26 mouse cellular contexts compared by ENCODE assay signal in the genomic region with DNA sequence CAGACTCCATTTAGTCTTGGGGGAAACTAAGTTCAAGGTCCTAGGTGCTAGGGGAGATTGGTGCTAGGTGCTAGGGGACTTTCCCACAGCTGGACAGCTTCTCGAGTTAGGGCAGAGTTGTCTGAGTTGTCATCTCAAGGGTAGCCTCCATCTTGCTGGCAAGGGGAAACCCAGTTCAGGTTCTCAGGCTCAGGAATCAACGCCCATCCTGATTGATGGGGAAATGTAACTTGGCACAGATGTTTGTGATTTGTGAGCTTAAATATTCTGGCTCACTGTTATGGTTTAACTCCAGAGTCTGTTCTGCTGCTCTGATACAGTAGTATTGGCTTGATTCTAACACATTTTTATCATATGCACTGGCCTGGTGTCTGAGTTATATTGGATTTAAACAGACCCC. TPM values are rescaled to one million over a fixed set of nuclear protein-coding genes. Genes with fewer than 3 reads are reported as not detected.
DNase-seq lines count a peak whose midpoint lies in the region; ATAC-seq and TF ChIP-seq lines count a peak whose summit lies in the region.
"Had no signal": no experiment of that assay in that cellular context is flagged by ENCODE, and none has a peak within 500 bp of the region (broad histone marks: within the 10 kb centered on the region; RNA-seq: fewer than 3 reads in every experiment).

No protein-coding gene starts in this region.

- H3K36me3 ChIP-seq in forebrain, embryonic 11.5 days (ENCODE audit: control insufficient read depth, insufficient read depth, low read length) = no peaks in the 10 kb centered on the region
- no peaks in the 10 kb centered on the region for H3K36me3 ChIP-seq in forebrain, postnatal 0 days (ENCODE audit: insufficient read depth)
- 0 out of 2 replicates have a peak, but pooled peaks cover 2% of the 10 kb centered on the region for H3K36me3 ChIP-seq in liver, adult 2 months (ENCODE audit: control insufficient read depth, insufficient read depth, low read length)
- no peaks in the 10 kb centered on the region for H3K36me3 ChIP-seq in hindbrain, embryonic 16.5 days (ENCODE audit: control insufficient read depth, insufficient read depth, low read length)
- H3K36me3 ChIP-seq: forebrain, embryonic 10.5 days had no signal

- H3K27me3 ChIP-seq in forebrain, embryonic 11.5 days (ENCODE audit: control insufficient read depth, insufficient read depth, low read length) = no peaks in the 10 kb centered on the region
- H3K27me3 ChIP-seq in forebrain, postnatal 0 days (ENCODE audit: insufficient read depth, low read length) = no peaks in the 10 kb centered on the region
- no peaks in the 10 kb centered on the region for H3K27me3 ChIP-seq in liver, adult 2 months (ENCODE audit: control insufficient read depth, insufficient read depth, low read length)
- no peaks in the 10 kb centered on the region for H3K27me3 ChIP-seq in hindbrain, embryonic 16.5 days (replicated peaks; ENCODE audit: control insufficient read depth, insufficient read depth, low read length)

- H3K4me3 ChIP-seq in forebrain, embryonic 11.5 days (ENCODE audit: low read depth, low read length) = no peak overlapping the region
- H3K4me3 ChIP-seq in forebrain, postnatal 0 days (ENCODE audit: low read depth, low read length) = no peak overlapping the region
- no peak overlapping the region for H3K4me3 ChIP-seq in liver, adult 2 months (ENCODE audit: insufficient read depth, low read depth, low read length)
- H3K4me3 ChIP-seq in hindbrain, embryonic 16.5 days (ENCODE audit: low read length) = no peak overlapping the region
- H3K4me3 ChIP-seq: forebrain, embryonic 10.5 days; heart, adult 2 months had no signal

- no peak for ATAC-seq in forebrain, embryonic 11.5 days (replicated peaks; ENCODE audit: low FRiP score)
- no peak for ATAC-seq in forebrain, postnatal 0 days
- ATAC-seq in hindbrain, embryonic 16.5 days = no peak
- ATAC-seq: activated CD4-positive, CD25-positive, alpha-beta regulatory T cell, adult 4 months; CD4-positive, CD25-positive, alpha-beta regulatory T cell, adult 4 months; forebrain, embryonic 14.5 days; intestine, postnatal 0 days had no signal

- no peak for TF ChIP-seq CTCF in forebrain, postnatal 0 days (IDR thresholded peaks at IDR 0.05; ENCODE audit: low read depth)
- TF ChIP-seq CTCF in liver, adult 2 months (IDR thresholded peaks at IDR 0.05; ENCODE audit: low read depth, low read length) = no peak

- H3K27ac ChIP-seq in forebrain, embryonic 11.5 days (ENCODE audit: low read depth, low read length) = no peak overlapping the region
- H3K27ac ChIP-seq in forebrain, postnatal 0 days (ENCODE audit: low read depth, low read length) = no peak overlapping the region
- H3K27ac ChIP-seq in liver, adult 2 months (replicated peaks; ENCODE audit: insufficient read depth, low read depth, low read length) = peak overlapping the region; percentile 68
- H3K27ac ChIP-seq in hindbrain, embryonic 16.5 days (ENCODE audit: low read depth, low read length) = no peak overlapping the region
- H3K27ac ChIP-seq: forebrain, embryonic 10.5 days; heart, adult 2 months; hindbrain, embryonic 14.5 days had no signal

- H3K4me2 ChIP-seq in forebrain, embryonic 11.5 days (ENCODE audit: low read depth, low read length, severe bottlenecking) = no peak overlapping the region
- H3K4me2 ChIP-seq in forebrain, postnatal 0 days (ENCODE audit: low read depth) = no peak overlapping the region
- H3K4me2 ChIP-seq in hindbrain, embryonic 16.5 days (ENCODE audit: low read length) = no peak overlapping the region
- H3K4me2 ChIP-seq: heart, embryonic 11.5 days; hindbrain, embryonic 14.5 days had no signal

- no peaks in the 10 kb centered on the region for H3K9me3 ChIP-seq in forebrain, embryonic 11.5 days (ENCODE audit: control insufficient read depth, low read length)
- H3K9me3 ChIP-seq in forebrain, postnatal 0 days (ENCODE audit: low read length) = no peaks in the 10 kb centered on the region
- H3K9me3 ChIP-seq in hindbrain, embryonic 16.5 days (ENCODE audit: control insufficient read depth, low read length) = no peaks in the 10 kb centered on the region
- H3K9me3 ChIP-seq: forebrain, embryonic 10.5 days had no signal

- H3K4me1 ChIP-seq in forebrain, embryonic 11.5 days (replicated peaks; ENCODE audit: control insufficient read depth, insufficient read depth, low read length) = no peaks in the 10 kb centered on the region
- no peaks in the 10 kb centered on the region for H3K4me1 ChIP-seq in forebrain, postnatal 0 days (ENCODE audit: insufficient read depth)
- peaks cover 33% of the 10 kb centered on the region for H3K4me1 ChIP-seq in liver, adult 2 months (ENCODE audit: control insufficient read depth, insufficient read depth, low read length)
- H3K4me1 ChIP-seq in hindbrain, embryonic 16.5 days (ENCODE audit: control insufficient read depth, insufficient read depth, low read depth, low read length) = no peaks in the 10 kb centered on the region

- peak; percentile 4 for DNase-seq in forebrain, embryonic 11.5 days (ENCODE audit: low spot score)
- DNase-seq in forebrain, postnatal 0 days = no peak
- DNase-seq in liver, adult 2 months (ENCODE audit: extremely low read depth, low read depth, low spot score) = peak; percentile 85
- no peak for DNase-seq in liver
- peak; percentile 2 for DNase-seq in urinary bladder, adult 2 months (ENCODE audit: low spot score)
- no peak for DNase-seq in urinary bladder, postnatal 4 days (ENCODE audit: low spot score in 2 of 2)
- DNase-seq: adrenal gland, postnatal 10 days; cerebellum, adult 11 months; cerebellum, adult 2 months; cerebellum, adult 9-11 months; cerebellum, postnatal 25 days; gastrocnemius, postnatal 25 days; heart, adult 2 months had no signal

- TF ChIP-seq POLR2A in liver, adult 2 months (IDR thresholded peaks at IDR 0.05; ENCODE audit: extremely low read depth, insufficient read depth, low read length) = no peak

- WGBS in forebrain, embryonic 11.5 days = 77% methylated on average over 2 of the region's 2 CpGs
- whole genome bisulfite sequencing in forebrain, postnatal 0 days = 69% methylated on average over 2 of the region's 2 CpGs
- WGBS in liver, adult 2 months = 25% methylated on average over 2 of the region's 2 CpGs
- 86% methylated on average over 2 of the region's 2 CpGs for WGBS in hindbrain, embryonic 16.5 days

- H3K79me2 ChIP-seq in liver, adult 2 months (ENCODE audit: control insufficient read depth, insufficient read depth, low read length) = peaks cover 24% of the 10 kb centered on the region; the same call in 1 of the 2 replicates

- no peak overlapping the region for H3K9ac ChIP-seq in forebrain, embryonic 11.5 days (ENCODE audit: low read length)
- H3K9ac ChIP-seq in forebrain, postnatal 0 days = no peak overlapping the region
- H3K9ac ChIP-seq in liver, adult 2 months (ENCODE audit: low read depth, low read length) = no peak overlapping the region
- no peak overlapping the region for H3K9ac ChIP-seq in hindbrain, embryonic 16.5 days (ENCODE audit: low read depth, low read length)
- H3K9ac ChIP-seq: hindbrain, embryonic 14.5 days had no signal

RNA-seq across cellular contexts. Expression of gene Myl7, which starts 19.5 kb away (rescaled TPM):
- polyA plus RNA-seq in forebrain, embryonic 11.5 days (2014; fragmentation: Nextera tagmentation; extraction: Ambion mirVana) = 0.47 and 1.3 TPM in 2 replicates
- total RNA-seq in forebrain, postnatal 0 days (2014; rRNA removed) = not detected in 2 replicates
- polyA plus RNA-seq in forebrain, postnatal 0 days (2015; fragmentation: Nextera tagmentation; extraction: Ambion mirVana) = not detected in 2 replicates
- total RNA-seq in liver, adult 2 months (2014; rRNA removed) = 0.65 and 0.67 TPM in 2 replicates
- 0.55 and 0.64 TPM in 2 replicates for polyA plus RNA-seq in liver, adult 2 months (2012; rRNA removed)
- 1.4 and 3.7 TPM in 2 replicates for polyA plus RNA-seq in urinary bladder, adult 2 months (2012; rRNA removed)
- 0.49 TPM in 1 of 2 replicates, not detected in the other for polyA plus RNA-seq in hindbrain, embryonic 16.5 days (2015; fragmentation: Nextera tagmentation; extraction: Ambion mirVana)
- total RNA-seq: adrenal gland, adult 18-20 months; common myeloid progenitor, adult 5-6 weeks; gastrocnemius, adult 8-10 months; gastrocnemius, postnatal 25 days; MEL had no signal
- polyA plus RNA-seq: activated CD4-positive, CD25-positive, alpha-beta regulatory T cell, adult 4 months; C2C12; CD4-positive, CD25-positive, alpha-beta regulatory T cell, adult 4 months; cerebellum, adult 2 months; forebrain, embryonic 14.5 days; hindbrain, embryonic 14.5 days had no signal

RNA-seq across cellular contexts. Expression of gene Gck, which starts 31.8 kb away (rescaled TPM):
- 1.8 and 4.5 TPM in 2 replicates for polyA plus RNA-seq in forebrain, embryonic 11.5 days (2014; fragmentation: Nextera tagmentation; extraction: Ambion mirVana)
- 8.6 and 12.9 TPM in 2 replicates for total RNA-seq in forebrain, postnatal 0 days (2014; rRNA removed)
- polyA plus RNA-seq in forebrain, postnatal 0 days (2015; fragmentation: Nextera tagmentation; extraction: Ambion mirVana) = 7.1 and 7.2 TPM in 2 replicates
- total RNA-seq in liver, adult 2 months (2014; rRNA removed) = 69.5 and 94.4 TPM in 2 replicates
- polyA plus RNA-seq in liver, adult 2 months (2012; rRNA removed) = 112 and 155 TPM in 2 replicates
- 0.03 and 0.08 TPM in 2 replicates for polyA plus RNA-seq in urinary bladder, adult 2 months (2012; rRNA removed)
- 5.7 and 6.6 TPM in 2 replicates for polyA plus RNA-seq in hindbrain, embryonic 16.5 days (2015; fragmentation: Nextera tagmentation; extraction: Ambion mirVana)
- total RNA-seq: common myeloid progenitor, adult 5-6 weeks; MEL had no signal
- polyA plus RNA-seq: activated CD4-positive, CD25-positive, alpha-beta regulatory T cell, adult 4 months; C2C12; CD4-positive, CD25-positive, alpha-beta regulatory T cell, adult 4 months had no signal

RNA-seq across cellular contexts. Expression of gene Ykt6, which starts 37.4 kb away (rescaled TPM):
- polyA plus RNA-seq in forebrain, embryonic 11.5 days (2014; fragmentation: Nextera tagmentation; extraction: Ambion mirVana) = 25.5 and 27.2 TPM in 2 replicates
- 181 and 195 TPM in 2 replicates for total RNA-seq in forebrain, postnatal 0 days (2014; rRNA removed)
- polyA plus RNA-seq in forebrain, postnatal 0 days (2015; fragmentation: Nextera tagmentation; extraction: Ambion mirVana) = 101 and 102 TPM in 2 replicates
- 41.6 and 41.8 TPM in 2 replicates for total RNA-seq in liver, adult 2 months (2014; rRNA removed)
- 37.4 and 39.9 TPM in 2 replicates for polyA plus RNA-seq in liver, adult 2 months (2012; rRNA removed)
- 35.5 and 45.1 TPM in 2 replicates for polyA plus RNA-seq in urinary bladder, adult 2 months (2012; rRNA removed)
- polyA plus RNA-seq in hindbrain, embryonic 16.5 days (2015; fragmentation: Nextera tagmentation; extraction: Ambion mirVana) = 98.9 and 99.7 TPM in 2 replicates

RNA-seq across cellular contexts. Expression of gene Pold2, which starts 40.0 kb away (rescaled TPM):
- 130 TPM in 2 replicates for polyA plus RNA-seq in forebrain, embryonic 11.5 days (2014; fragmentation: Nextera tagmentation; extraction: Ambion mirVana)
- 20.4 and 29.0 TPM in 2 replicates for total RNA-seq in forebrain, postnatal 0 days (2014; rRNA removed)
- polyA plus RNA-seq in forebrain, postnatal 0 days (2015; fragmentation: Nextera tagmentation; extraction: Ambion mirVana) = 48.0 and 51.3 TPM in 2 replicates
- total RNA-seq in liver, adult 2 months (2014; rRNA removed) = 10.7 and 22.1 TPM in 2 replicates
- 59.5 and 81.1 TPM in 2 replicates for polyA plus RNA-seq in liver, adult 2 months (2012; rRNA removed)
- polyA plus RNA-seq in urinary bladder, adult 2 months (2012; rRNA removed) = 36.4 and 43.2 TPM in 2 replicates
- polyA plus RNA-seq in hindbrain, embryonic 16.5 days (2015; fragmentation: Nextera tagmentation; extraction: Ambion mirVana) = 59.6 and 62.5 TPM in 2 replicates

RNA-seq across cellular contexts. Expression of gene Aebp1, which starts 56.4 kb away (rescaled TPM):
- 20.4 and 24.9 TPM in 2 replicates for polyA plus RNA-seq in forebrain, embryonic 11.5 days (2014; fragmentation: Nextera tagmentation; extraction: Ambion mirVana)
- total RNA-seq in forebrain, postnatal 0 days (2014; rRNA removed) = 9.8 and 14.9 TPM in 2 replicates
- 15.9 and 19.8 TPM in 2 replicates for polyA plus RNA-seq in forebrain, postnatal 0 days (2015; fragmentation: Nextera tagmentation; extraction: Ambion mirVana)
- total RNA-seq in liver, adult 2 months (2014; rRNA removed) = 0.83 and 1.7 TPM in 2 replicates
- 1.4 and 1.6 TPM in 2 replicates for polyA plus RNA-seq in liver, adult 2 months (2012; rRNA removed)
- 110 and 160 TPM in 2 replicates for polyA plus RNA-seq in urinary bladder, adult 2 months (2012; rRNA removed)
- 27.4 and 35.8 TPM in 2 replicates for polyA plus RNA-seq in hindbrain, embryonic 16.5 days (2015; fragmentation: Nextera tagmentation; extraction: Ambion mirVana)
- total RNA-seq: common myeloid progenitor, adult 5-6 weeks; MEL had no signal

Comparison
In these comparisons a context has a peak if more than half of its experiments do, and no peak if none do; other contexts are left out.
1. DNase-seq: peak in forebrain, embryonic 11.5 days (single experiment), liver, adult 2 months (single experiment) and urinary bladder, adult 2 months (single experiment); none in forebrain, postnatal 0 days (single experiment), liver (single experiment) and urinary bladder, postnatal 4 days (0 of 2).
2. RNA of gene Gck, which starts 31.8 kb away (polyA plus RNA-seq): 112 to 155 TPM in liver, adult 2 months; 7.1 to 7.2 TPM in forebrain, postnatal 0 days, 5.7 to 6.6 TPM in hindbrain, embryonic 16.5 days, 1.8 to 4.5 TPM in forebrain, embryonic 11.5 days and 0.03 to 0.08 TPM in urinary bladder, adult 2 months; every median in the first group is over 10 times any median in the second.